Mouse (Mus musculus) testis, adult 2 months (tissue): ENCODE measurements around the gene Syngr2.

Experiments
- CTCF ChIP-seq: fragments of 200-500 bp; IDR thresholded peaks from 2 replicates; pipeline ENCODE4 v1.5.1; 2012; ENCODE audit warnings: low read depth, mild to moderate bottlenecking, inconsistent platforms, low read length, moderate library complexity; ENCODE audit not compliant: control insufficient read depth, insufficient read depth, insufficient replicate concordance
- POLR2A ChIP-seq: fragments of 200-500 bp; IDR thresholded peaks from 2 replicates; pipeline ENCODE4 v1.6.1; 2012; ENCODE audit warnings: low read depth, mild to moderate bottlenecking, inconsistent platforms, low read length, moderate library complexity; ENCODE audit not compliant: control insufficient read depth

DNA sequence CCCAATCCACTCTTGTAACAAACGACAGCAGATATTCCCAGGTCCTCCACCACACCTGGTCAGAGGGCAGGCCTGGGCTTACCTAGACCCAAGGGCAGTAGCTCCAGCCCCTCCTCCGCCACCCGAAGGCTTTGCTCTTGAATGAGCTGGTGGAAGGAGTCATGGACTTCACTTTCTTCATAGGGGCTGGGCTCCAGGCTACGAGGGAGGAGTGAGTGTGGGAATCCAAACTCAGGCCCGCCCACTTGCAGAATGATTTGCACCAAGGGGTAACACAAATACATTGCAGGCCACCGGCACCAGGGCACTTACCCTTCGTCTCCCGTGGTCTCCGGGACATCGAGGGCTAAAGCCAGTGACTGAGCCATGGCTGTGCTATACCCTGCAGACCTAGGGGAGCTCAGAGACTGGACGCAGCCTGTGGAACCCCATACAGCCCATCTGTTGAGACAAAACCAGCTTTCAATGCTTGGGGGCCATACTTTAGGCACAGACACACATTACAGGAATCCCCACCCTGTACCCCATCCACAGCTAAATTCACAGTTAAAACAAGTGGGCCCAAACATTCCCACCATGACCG is 30.5 kb upstream of the Syngr2 start:
- TF ChIP-seq CTCF (no peak), POLR2A (no peak)
